Mouse (Mus musculus): ENCODE measurements around the gene Slc17a8.
"Not testable (repeated sequence)": the region's sequence is repeated elsewhere in the genome, so short reads cannot be mapped to it uniquely, and the experiment has no call there.

Slc17a8 gene

GRCm38 (mm10) chr10:89621129-89621528 lies at the start of gene Slc17a8:
Gene Slc17a8 (minus strand): TSS chr10:89621253.
- peak; percentile 55 to 59 for DNase-seq (ENCODE audit: low spot score in 2 of 2)

- not testable (repeated sequence) for DNase-seq (ENCODE audit: low spot score in 2 of 2)
These were observed 49.3 kb upstream of the Slc17a8 start for GRCm38 (mm10) chr10:89670371-89670770.

- DNase-seq (ENCODE audit: low spot score in 2 of 2): no peak
These were observed 46.5 kb upstream of the Slc17a8 start for GRCm38 (mm10) chr10:89667571-89667970.

- no peak for DNase-seq (ENCODE audit: low spot score in 2 of 2)
These were observed 44.6 kb upstream of the Slc17a8 start for GRCm38 (mm10) chr10:89665679-89666078.

- no peak for DNase-seq (ENCODE audit: low spot score in 2 of 2)
These were observed 44.1 kb upstream of the Slc17a8 start for GRCm38 (mm10) chr10:89664977-89665645.

GRCm38 (mm10) chr10:89656366-89656765 lies 35.3 kb upstream of the Slc17a8 start:
- no peak for DNase-seq (ENCODE audit: low spot score in 2 of 2)

- DNase-seq (ENCODE audit: low spot score in 2 of 2): no peak
These were observed 31.9 kb upstream of the Slc17a8 start for GRCm38 (mm10) chr10:89652912-89653311.

GRCm38 (mm10) chr10:89651691-89652090 lies 30.6 kb upstream of the Slc17a8 start:
- DNase-seq (ENCODE audit: low spot score in 2 of 2): no peak

GRCm38 (mm10) chr10:89646918-89647317 lies 25.9 kb upstream of the Slc17a8 start:
- no peak for DNase-seq (ENCODE audit: low spot score in 2 of 2)

GRCm38 (mm10) chr10:89637001-89637400 lies 15.9 kb upstream of the Slc17a8 start:
- DNase-seq (ENCODE audit: low spot score in 2 of 2): no peak

GRCm38 (mm10) chr10:89635018-89635417 lies 14.0 kb upstream of the Slc17a8 start:
- DNase-seq (ENCODE audit: low spot score in 2 of 2): no peak

- no peak for DNase-seq (ENCODE audit: low spot score in 2 of 2)
These were observed 12.8 kb upstream of the Slc17a8 start for GRCm38 (mm10) chr10:89633736-89634426.

- no peak for DNase-seq (ENCODE audit: low spot score in 2 of 2)
These were observed 12.1 kb upstream of the Slc17a8 start for GRCm38 (mm10) chr10:89633121-89633520.

- no peak for DNase-seq (ENCODE audit: low spot score in 2 of 2)
These were observed 10.8 kb upstream of the Slc17a8 start for GRCm38 (mm10) chr10:89631831-89632230.

- no peak for DNase-seq (ENCODE audit: low spot score in 2 of 2)
These were observed 9.5 kb upstream of the Slc17a8 start for GRCm38 (mm10) chr10:89630564-89630963.

- peak; percentile 22 to 74 for DNase-seq (ENCODE audit: low spot score in 2 of 2)
These were observed 9.0 kb upstream of the Slc17a8 start for GRCm38 (mm10) chr10:89630052-89630451.

GRCm38 (mm10) chr10:89626714-89627113 lies 5.7 kb upstream of the Slc17a8 start:
- no peak for DNase-seq (ENCODE audit: low spot score in 2 of 2)

- DNase-seq (ENCODE audit: low spot score in 2 of 2): no peak
These were observed 3.1 kb upstream of the Slc17a8 start for GRCm38 (mm10) chr10:89624196-89624595.

GRCm38 (mm10) chr10:89599311-89599710 lies 21.7 kb downstream of the Slc17a8 start:
- no peak for DNase-seq (ENCODE audit: low spot score in 2 of 2)

- DNase-seq (ENCODE audit: low spot score in 2 of 2): no peak
These were observed 23.8 kb downstream of the Slc17a8 start for GRCm38 (mm10) chr10:89597275-89597674.

- DNase-seq (ENCODE audit: low spot score in 2 of 2): no peak
These were observed 25.1 kb downstream of the Slc17a8 start for GRCm38 (mm10) chr10:89595935-89596334.

- DNase-seq (ENCODE audit: low spot score in 2 of 2): no peak
These were observed 25.5 kb downstream of the Slc17a8 start for GRCm38 (mm10) chr10:89595514-89595913.

- DNase-seq (ENCODE audit: low spot score in 2 of 2): no peak
These were observed 26.7 kb downstream of the Slc17a8 start for GRCm38 (mm10) chr10:89594309-89594708.
